Mouse (Mus musculus): ENCODE measurements at regions not wholly inside any gene's neighbourhood (a gene's known extent, or its start where the extent isn't known, plus 50 kb on each side); places are given as distances from the start of the nearest gene placed in this dataset.

DNA sequence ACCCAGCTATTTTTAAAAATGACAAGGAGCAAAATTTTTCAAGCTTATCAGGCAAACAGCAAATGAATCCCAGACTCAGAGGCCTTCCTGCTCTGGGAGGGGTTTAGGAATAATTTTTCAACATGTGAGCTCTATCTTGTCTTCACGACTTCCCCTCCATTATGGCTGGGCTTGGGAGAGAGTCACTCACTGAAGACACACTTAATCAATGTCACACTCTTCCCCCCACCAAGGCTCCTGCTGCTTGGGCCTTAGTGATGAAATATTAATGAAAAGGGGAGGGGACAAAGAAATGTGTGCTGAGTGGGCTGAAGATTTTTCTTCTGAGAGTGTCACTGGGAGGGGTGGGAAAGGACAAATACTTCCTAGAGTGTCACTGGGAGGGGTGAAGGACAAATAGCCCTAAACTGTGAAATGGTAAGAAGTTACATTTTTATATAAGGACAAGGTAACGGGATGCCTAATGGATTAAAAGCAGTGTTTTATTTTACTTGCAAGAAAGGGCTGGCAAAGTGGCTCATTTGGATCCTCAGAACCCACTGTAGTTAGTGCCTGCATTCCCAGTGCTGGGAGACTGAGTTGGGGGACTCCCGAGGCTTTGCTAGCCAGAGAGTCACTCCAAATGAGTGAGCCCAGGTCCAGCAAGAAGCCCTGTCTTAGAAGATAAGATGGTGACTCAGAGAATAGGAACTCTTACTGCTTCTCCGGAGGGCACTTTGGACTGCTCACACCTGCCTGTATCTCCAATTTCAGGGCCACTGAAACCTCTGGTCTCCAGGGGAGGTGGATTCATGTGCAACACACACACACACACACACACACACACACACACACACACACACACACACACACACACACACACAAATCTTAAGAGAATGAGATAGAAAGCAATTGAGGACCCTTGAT, 258.5 kb downstream of the Sox11 start:
- no peak for DNase-seq (ENCODE audit: low spot score)
- Histone ChIP-seq H3K4me1 (replicated peaks; ENCODE audit: control insufficient read depth, insufficient read depth, low read length) (peaks cover 20% of the 10 kb centered on the region), H3K4me3 (ENCODE audit: low read depth, low read length) (no peak overlapping the region), H3K9me3 (ENCODE audit: control insufficient read depth, low read length) (no peaks in the 10 kb centered on the region), H3K4me2 (ENCODE audit: low read depth, low read length, severe bottlenecking) (peak overlapping the region; percentile 12; the same call in 1 of the 2 replicates), H3K27ac (ENCODE audit: low read depth, low read length) (peak overlapping the region; percentile 98), H3K9ac (ENCODE audit: low read length) (peak overlapping the region; percentile 4; the same call in 1 of the 2 replicates), H3K27me3 (ENCODE audit: control insufficient read depth, insufficient read depth, low read length) (no peaks in the 10 kb centered on the region), H3K36me3 (ENCODE audit: control insufficient read depth, insufficient read depth, low read length) (no peaks in the 10 kb centered on the region)
- ATAC-seq (replicated peaks; ENCODE audit: low FRiP score) = peak; percentile 42; the same call in 1 of the 2 replicates
- WGBS = 21% methylated on average over 4 of the region's 4 CpGs

GRCm38 (mm10) chr12:27083089-27083488, 259.3 kb downstream of the Sox11 start:
- WGBS = 2% methylated on average over 8 of the region's 8 CpGs
- ATAC-seq (replicated peaks; ENCODE audit: low FRiP score) = peak; percentile 91
- Histone ChIP-seq H3K36me3 (ENCODE audit: control insufficient read depth, insufficient read depth, low read length) (no peaks in the 10 kb centered on the region), H3K27ac (ENCODE audit: low read depth, low read length) (peak overlapping the region; percentile 98), H3K9ac (ENCODE audit: low read length) (peak overlapping the region; percentile 58), H3K9me3 (ENCODE audit: control insufficient read depth, low read length) (no peaks in the 10 kb centered on the region), H3K4me1 (replicated peaks; ENCODE audit: control insufficient read depth, insufficient read depth, low read length) (peaks cover 20% of the 10 kb centered on the region), H3K4me3 (ENCODE audit: low read depth, low read length) (peak overlapping the region; percentile 14), H3K4me2 (ENCODE audit: low read depth, low read length, severe bottlenecking) (peak overlapping the region; percentile 52), H3K27me3 (ENCODE audit: control insufficient read depth, insufficient read depth, low read length) (no peaks in the 10 kb centered on the region)
- peak; percentile 76 for DNase-seq (ENCODE audit: low spot score)

- Histone ChIP-seq H3K27ac (ENCODE audit: low read depth, low read length) (peak overlapping the region; percentile 98), H3K27me3 (ENCODE audit: control insufficient read depth, insufficient read depth, low read length) (no peaks in the 10 kb centered on the region), H3K9ac (ENCODE audit: low read length) (peak overlapping the region; percentile 58), H3K4me2 (ENCODE audit: low read depth, low read length, severe bottlenecking) (peak overlapping the region; percentile 52), H3K4me3 (ENCODE audit: low read depth, low read length) (peak overlapping the region; percentile 14; the same call in 1 of the 2 replicates), H3K9me3 (ENCODE audit: control insufficient read depth, low read length) (no peaks in the 10 kb centered on the region), H3K4me1 (replicated peaks; ENCODE audit: control insufficient read depth, insufficient read depth, low read length) (peaks cover 20% of the 10 kb centered on the region), H3K36me3 (ENCODE audit: control insufficient read depth, insufficient read depth, low read length) (no peaks in the 10 kb centered on the region)
- ATAC-seq (replicated peaks; ENCODE audit: low FRiP score) (peak; percentile 93), DNase-seq (ENCODE audit: low spot score) (peak; percentile 92)
- 3% methylated on average over 8 of the region's 8 CpGs for WGBS
Measured at GRCm38 (mm10) chr12:27082624-27083023, 259.8 kb downstream of the Sox11 start.

DNA sequence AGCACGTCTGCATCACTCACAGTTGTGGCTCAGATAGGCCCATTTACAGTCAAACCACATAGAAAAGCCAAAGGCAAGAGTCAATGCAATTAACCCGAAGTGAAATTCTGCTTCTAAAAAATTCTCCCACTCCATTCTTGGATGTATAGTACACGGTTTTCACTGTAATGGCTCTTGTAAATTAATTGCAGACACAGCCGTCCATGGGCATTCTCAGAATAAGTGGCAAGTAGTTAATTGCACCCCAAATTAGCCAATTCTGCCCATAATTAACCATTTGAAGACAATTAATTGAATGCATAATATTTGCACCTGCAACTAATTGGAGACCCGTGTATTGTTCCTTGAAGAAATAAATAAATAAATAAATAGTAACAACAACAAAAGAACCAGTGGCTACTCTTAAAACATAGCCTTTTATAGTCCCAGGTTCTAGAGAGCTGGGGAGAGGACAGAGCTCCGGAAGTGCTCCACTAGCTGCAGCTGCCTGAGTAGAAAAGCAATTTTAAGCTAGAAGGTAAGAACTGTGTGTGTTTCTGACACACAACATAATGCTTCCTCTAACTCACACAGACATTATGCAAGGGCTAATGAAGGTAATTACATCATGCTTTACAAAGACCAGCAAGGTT, 266.2 kb downstream of the Sox11 start:
- Histone ChIP-seq H3K27me3 (ENCODE audit: control insufficient read depth, insufficient read depth, low read length) (no peaks in the 10 kb centered on the region), H3K4me1 (replicated peaks; ENCODE audit: control insufficient read depth, insufficient read depth, low read length) (peaks cover under 1% of the 10 kb centered on the region; the same call in 1 of the 2 replicates), H3K9ac (ENCODE audit: low read length) (no peak overlapping the region), H3K36me3 (ENCODE audit: control insufficient read depth, insufficient read depth, low read length) (no peaks in the 10 kb centered on the region), H3K4me2 (ENCODE audit: low read depth, low read length, severe bottlenecking) (no peak overlapping the region), H3K27ac (ENCODE audit: low read depth, low read length) (no peak overlapping the region), H3K9me3 (ENCODE audit: control insufficient read depth, low read length) (no peaks in the 10 kb centered on the region), H3K4me3 (ENCODE audit: low read depth, low read length) (no peak overlapping the region)
- WGBS = 42% methylated on average over 6 of the region's 6 CpGs
- DNase-seq (ENCODE audit: low spot score) = no peak
- peak; percentile 36 for ATAC-seq (replicated peaks; ENCODE audit: low FRiP score)

DNA sequence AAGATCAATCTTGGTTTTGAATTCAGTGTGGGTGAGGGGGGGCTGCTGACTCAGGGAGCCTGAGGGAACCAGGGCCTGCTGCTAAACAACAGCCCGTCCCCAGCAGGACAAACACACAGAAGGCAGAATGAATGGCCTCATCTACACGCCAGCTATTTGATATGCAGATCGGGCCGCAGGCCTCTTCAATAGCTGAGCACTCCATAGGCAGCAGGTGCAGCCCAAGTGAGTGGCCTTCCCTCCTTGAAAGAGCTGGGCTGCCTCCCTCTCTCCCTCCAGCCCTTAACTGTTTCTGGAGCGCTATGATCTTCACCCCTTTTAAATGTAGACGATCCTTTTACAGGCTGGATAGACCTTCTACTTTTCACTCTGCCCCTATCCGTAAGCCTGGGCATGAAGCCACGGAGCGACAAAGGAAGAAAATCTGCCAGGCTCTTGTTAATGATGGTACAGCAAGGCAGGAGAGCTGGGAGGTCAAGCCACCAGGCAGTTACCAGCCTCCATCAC, 277.3 kb downstream of the Sox11 start:
- 13% methylated on average over 9 of the region's 9 CpGs for WGBS
- peak; percentile 88 for ATAC-seq (replicated peaks; ENCODE audit: low FRiP score)
- H3K9me3 ChIP-seq (ENCODE audit: control insufficient read depth, low read length) = no peaks in the 10 kb centered on the region
- peak overlapping the region; percentile 42 for H3K4me2 ChIP-seq (ENCODE audit: low read depth, low read length, severe bottlenecking)
- no peaks in the 10 kb centered on the region for H3K36me3 ChIP-seq (ENCODE audit: control insufficient read depth, insufficient read depth, low read length)
- H3K9ac ChIP-seq (ENCODE audit: low read length) = peak overlapping the region; percentile 30
- no peaks in the 10 kb centered on the region for H3K27me3 ChIP-seq (ENCODE audit: control insufficient read depth, insufficient read depth, low read length)
- H3K4me3 ChIP-seq (ENCODE audit: low read depth, low read length) = 0 out of 2 replicates have a peak overlapping the region, but pooled peaks have one; percentile 9
- peak; percentile 83 for DNase-seq (ENCODE audit: low spot score)
- H3K27ac ChIP-seq (ENCODE audit: low read depth, low read length) = peak overlapping the region; percentile 87
- H3K4me1 ChIP-seq (replicated peaks; ENCODE audit: control insufficient read depth, insufficient read depth, low read length) = peaks cover 34% of the 10 kb centered on the region

GRCm38 (mm10) chr12:27063518-27063917, 278.9 kb downstream of the Sox11 start:
- H3K36me3 ChIP-seq (ENCODE audit: control insufficient read depth, insufficient read depth, low read length) = no peaks in the 10 kb centered on the region
- no peaks in the 10 kb centered on the region for H3K27me3 ChIP-seq (ENCODE audit: control insufficient read depth, insufficient read depth, low read length)
- H3K4me2 ChIP-seq (ENCODE audit: low read depth, low read length, severe bottlenecking) = no peak overlapping the region
- no peaks in the 10 kb centered on the region for H3K9me3 ChIP-seq (ENCODE audit: control insufficient read depth, low read length)
- DNase-seq (ENCODE audit: low spot score) = no peak
- ATAC-seq (replicated peaks; ENCODE audit: low FRiP score) = no peak
- H3K4me3 ChIP-seq (ENCODE audit: low read depth, low read length) = no peak overlapping the region
- peak overlapping the region; percentile 87 for H3K27ac ChIP-seq (ENCODE audit: low read depth, low read length)
- WGBS = 54% methylated on average over 4 of the region's 4 CpGs
- H3K4me1 ChIP-seq (replicated peaks; ENCODE audit: control insufficient read depth, insufficient read depth, low read length) = peaks cover 36% of the 10 kb centered on the region
- H3K9ac ChIP-seq (ENCODE audit: low read length) = peak overlapping the region; percentile 39; the same call in 1 of the 2 replicates

DNA sequence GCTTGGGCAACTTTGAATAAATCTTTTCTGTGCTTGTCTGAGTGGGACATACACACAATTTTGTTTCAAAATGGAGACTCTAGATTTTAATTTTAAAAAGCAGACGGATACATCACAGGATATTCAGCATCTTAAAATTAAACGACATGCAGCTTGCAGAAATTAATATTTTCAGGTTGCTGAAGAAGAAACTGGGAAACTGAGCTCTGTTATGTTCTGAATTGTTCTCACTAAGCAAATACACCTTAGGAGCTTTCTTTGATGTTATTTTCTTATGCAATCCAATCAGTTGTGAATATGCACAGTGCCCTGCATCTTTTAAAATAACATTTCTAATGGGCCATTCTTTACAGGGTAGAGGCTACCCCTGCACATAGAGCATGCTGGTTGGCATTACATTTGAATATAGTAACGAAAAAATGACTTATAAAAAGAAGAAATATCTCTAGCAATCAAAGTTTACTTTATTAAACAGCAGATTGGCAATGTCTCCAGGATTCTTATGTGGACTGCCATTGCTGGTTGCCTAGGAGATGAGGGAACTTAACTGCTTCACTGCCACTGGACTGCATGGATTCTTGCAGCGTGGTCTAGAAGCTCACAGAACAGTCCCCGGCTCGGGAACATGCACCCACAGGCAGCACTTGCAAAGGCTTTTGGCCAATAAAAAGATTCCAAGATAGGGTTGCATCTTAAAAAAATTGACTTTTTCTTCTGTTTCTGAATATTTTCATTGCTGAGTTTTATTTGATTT, 279.7 kb downstream of the Sox11 start:
- Histone ChIP-seq H3K9me3 (ENCODE audit: control insufficient read depth, low read length) (no peaks in the 10 kb centered on the region), H3K4me3 (ENCODE audit: low read depth, low read length) (peak overlapping the region; percentile 5; the same call in 1 of the 2 replicates), H3K36me3 (ENCODE audit: control insufficient read depth, insufficient read depth, low read length) (no peaks in the 10 kb centered on the region), H3K4me2 (ENCODE audit: low read depth, low read length, severe bottlenecking) (peak overlapping the region; percentile 43), H3K27me3 (ENCODE audit: control insufficient read depth, insufficient read depth, low read length) (no peaks in the 10 kb centered on the region), H3K27ac (ENCODE audit: low read depth, low read length) (peak overlapping the region; percentile 87), H3K9ac (ENCODE audit: low read length) (peak overlapping the region; percentile 57; the same call in 1 of the 2 replicates), H3K4me1 (replicated peaks; ENCODE audit: control insufficient read depth, insufficient read depth, low read length) (peaks cover 37% of the 10 kb centered on the region)
- ATAC-seq (replicated peaks; ENCODE audit: low FRiP score) = no peak
- 18% methylated on average over 6 of the region's 6 CpGs for WGBS
- peak; percentile 66 for DNase-seq (ENCODE audit: low spot score)

- Histone ChIP-seq H3K36me3 (ENCODE audit: control insufficient read depth, insufficient read depth, low read length) (no peaks in the 10 kb centered on the region), H3K27ac (ENCODE audit: low read depth, low read length) (peak overlapping the region; percentile 87), H3K9me3 (ENCODE audit: control insufficient read depth, low read length) (no peaks in the 10 kb centered on the region), H3K9ac (ENCODE audit: low read length) (peak overlapping the region; percentile 57), H3K27me3 (ENCODE audit: control insufficient read depth, insufficient read depth, low read length) (no peaks in the 10 kb centered on the region), H3K4me3 (ENCODE audit: low read depth, low read length) (peak overlapping the region; percentile 5), H3K4me2 (ENCODE audit: low read depth, low read length, severe bottlenecking) (peak overlapping the region; percentile 43), H3K4me1 (replicated peaks; ENCODE audit: control insufficient read depth, insufficient read depth, low read length) (peaks cover 38% of the 10 kb centered on the region)
- WGBS = 2% methylated on average over 10 of the region's 10 CpGs
- ATAC-seq (replicated peaks; ENCODE audit: low FRiP score) (peak; percentile 78), DNase-seq (ENCODE audit: low spot score) (peak; percentile 87)
Measured at GRCm38 (mm10) chr12:27062061-27062461, 280.3 kb downstream of the Sox11 start.

Measured in forebrain, embryonic 11.5 days (tissue).